Mouse (Mus musculus) G1E (cell line): ENCODE results near the gene Rtl1.

Experiments used
- CTCF ChIP-seq: IDR thresholded peaks from 2 replicates; pipeline ENCODE4 v1.5.1; 2012; ENCODE audit warnings: low read depth, low read length, inconsistent platforms, mixed read lengths
- POLR2AphosphoS5 ChIP-seq: IDR thresholded peaks from 2 replicates; pipeline ENCODE4 v1.6.1; 2012; ENCODE audit warnings: low read depth, low read length, inconsistent platforms; ENCODE audit not compliant: insufficient replicate concordance
- TAL1 ChIP-seq: conservative IDR thresholded peaks from 2 replicates; pipeline ENCODE4 v1.6.1; 2012; ENCODE audit warnings: low read depth, low read length, inconsistent platforms, mixed read lengths

DNA sequence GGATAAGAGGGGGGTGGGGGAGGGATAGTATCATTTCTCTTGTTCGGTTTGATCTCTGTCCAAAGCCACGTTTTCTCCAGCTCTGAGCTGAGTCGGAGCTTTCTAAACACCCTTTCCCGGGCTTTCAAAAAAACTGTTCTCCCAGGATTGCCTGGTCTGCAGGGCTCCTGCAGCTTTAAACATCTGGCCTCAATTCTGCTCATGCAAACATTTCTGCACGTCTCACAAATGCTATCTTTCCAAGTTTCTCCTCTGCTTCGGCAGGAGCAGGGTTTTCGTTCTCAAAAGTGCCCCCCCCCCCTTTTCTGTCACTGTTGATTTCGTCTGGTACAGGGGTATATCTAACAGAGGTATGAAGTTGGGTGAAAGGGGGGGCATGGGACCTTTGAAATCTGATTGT is 3.9 kb downstream of the Rtl1 start:
- TF ChIP-seq TAL1 (no peak), CTCF (no peak), POLR2AphosphoS5 (no peak)
